Mouse (Mus musculus) megakaryocyte progenitor cell, adult 5-6 weeks (primary cell): ENCODE measurements around the gene Ubr3. TPM values are rescaled to one million over a fixed set of nuclear protein-coding genes. Genes with fewer than 3 reads are reported as not detected.

Source experiments
- ATAC-seq: replicated peaks from 2 replicates; pipeline ENCODE4 v1.8.0; 2016; ENCODE audit warnings: mild to moderate bottlenecking, moderate TSS enrichment, inconsistent platforms; ENCODE audit not compliant: poor library complexity
- total RNA-seq, 2 experiments: library from RNA; stranded (forward) in 1 of 2; stranded (reverse) in 1 of 2; fragments of 157-497, 149-512 nt in 1 of 2; fragments of 200-1000 nt in 1 of 2; gene quantifications; 2 replicates each; pipeline versions ENCODE4 v1.2.3 to v1.2.4; 2015 to 2017

Gene Ubr3
- total RNA-seq, 2 experiments from 2014 or later: 31.7 to 42.0 TPM

DNA sequence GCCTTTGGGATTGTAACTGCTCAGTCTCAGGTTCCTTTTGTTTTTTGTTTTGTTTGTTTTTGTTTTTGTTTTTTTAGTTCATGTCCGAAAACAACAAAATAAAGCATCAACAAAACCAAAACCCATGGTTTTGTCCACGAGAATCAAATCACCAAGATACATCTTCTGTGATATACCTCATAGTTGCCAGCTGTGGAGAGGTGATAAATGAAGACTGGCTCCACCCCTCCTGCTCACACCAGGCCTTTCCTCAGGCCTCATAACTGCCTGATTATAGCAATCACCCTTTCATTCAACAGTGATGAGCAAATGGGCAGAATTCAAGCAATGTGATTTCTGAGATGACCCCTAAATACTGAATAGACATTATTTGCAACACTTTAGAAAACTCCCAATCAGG lies 127.4 kb downstream of the Ubr3 start:
- peak; percentile 74 for ATAC-seq

DNA sequence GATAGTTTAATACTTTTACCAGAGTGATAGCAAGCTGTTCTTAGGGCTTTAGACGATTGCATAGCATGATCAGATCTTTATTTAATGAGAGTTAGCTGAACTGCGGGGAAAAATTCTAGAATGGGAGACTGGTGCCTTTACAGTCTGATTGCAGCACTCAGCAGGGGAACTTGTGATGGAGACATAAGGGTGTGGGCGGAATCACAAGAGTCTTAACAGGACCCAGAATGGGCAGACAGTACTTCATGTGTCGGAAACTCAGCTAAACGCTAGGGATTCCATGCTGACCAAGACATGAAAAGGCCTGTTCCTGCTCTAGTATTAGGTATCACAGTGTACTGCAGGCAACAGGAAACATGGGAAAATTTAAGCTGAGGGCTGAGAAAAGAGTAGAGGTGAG lies 128.7 kb downstream of the Ubr3 start:
- no peak for ATAC-seq

DNA sequence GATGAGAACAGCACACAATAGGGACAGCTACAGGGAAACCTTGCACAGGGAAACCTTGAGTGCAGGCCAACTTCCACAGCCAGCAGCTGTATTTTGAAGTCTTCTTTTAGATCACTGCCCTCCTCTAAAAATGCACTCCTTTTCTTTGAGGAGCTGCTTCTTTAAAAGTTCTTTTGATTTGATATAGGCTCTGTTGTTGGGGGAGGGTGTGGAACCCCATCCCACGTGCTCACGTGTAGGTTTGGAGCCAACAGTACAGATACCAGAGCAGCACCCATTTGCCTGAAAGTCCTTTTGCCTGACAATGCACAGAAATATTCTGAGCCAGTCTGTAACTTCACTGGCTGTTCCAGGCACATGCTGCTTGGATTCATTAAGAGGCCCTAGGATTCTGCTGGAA lies 134.4 kb downstream of the Ubr3 start:
- no peak for ATAC-seq

DNA sequence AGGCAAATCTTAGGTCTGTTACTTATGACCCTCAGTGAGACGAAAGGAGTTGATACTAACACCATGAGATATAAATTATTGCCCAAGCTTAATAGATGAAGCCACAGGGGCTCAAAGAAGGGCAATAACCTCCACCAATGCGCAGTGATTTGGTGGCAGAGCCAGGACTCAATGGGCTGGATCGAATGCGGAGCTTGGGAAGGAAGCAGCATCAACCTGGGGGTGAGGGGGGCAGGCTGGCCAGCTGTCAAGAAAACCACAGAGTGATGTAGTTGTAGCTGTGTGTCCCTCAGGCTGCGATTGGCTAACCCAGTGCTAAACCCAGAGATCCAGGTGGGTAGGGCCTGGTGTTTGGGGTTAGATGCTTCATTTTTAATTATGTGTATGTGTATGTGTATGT lies 137.8 kb downstream of the Ubr3 start:
- no peak for ATAC-seq

DNA sequence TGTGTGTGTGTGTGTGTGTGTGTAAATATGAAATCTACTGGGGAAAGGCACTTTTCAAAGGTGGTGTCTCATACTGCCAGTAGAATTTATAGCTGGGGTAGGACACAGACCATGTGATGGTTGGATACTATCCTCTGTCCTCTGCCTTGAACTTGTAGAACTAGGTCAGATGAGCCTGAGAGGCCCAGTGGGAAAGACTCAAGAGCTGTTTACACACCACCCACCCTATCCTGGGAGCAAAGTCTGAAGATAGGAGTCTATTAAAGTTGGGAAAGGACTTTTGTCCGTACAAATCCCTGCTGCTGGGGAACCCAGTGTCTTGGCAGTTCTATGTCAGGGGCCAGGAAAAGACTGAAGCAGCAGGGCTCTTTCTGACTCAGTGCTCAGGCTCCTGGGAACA lies 138.3 kb downstream of the Ubr3 start:
- no peak for ATAC-seq

DNA sequence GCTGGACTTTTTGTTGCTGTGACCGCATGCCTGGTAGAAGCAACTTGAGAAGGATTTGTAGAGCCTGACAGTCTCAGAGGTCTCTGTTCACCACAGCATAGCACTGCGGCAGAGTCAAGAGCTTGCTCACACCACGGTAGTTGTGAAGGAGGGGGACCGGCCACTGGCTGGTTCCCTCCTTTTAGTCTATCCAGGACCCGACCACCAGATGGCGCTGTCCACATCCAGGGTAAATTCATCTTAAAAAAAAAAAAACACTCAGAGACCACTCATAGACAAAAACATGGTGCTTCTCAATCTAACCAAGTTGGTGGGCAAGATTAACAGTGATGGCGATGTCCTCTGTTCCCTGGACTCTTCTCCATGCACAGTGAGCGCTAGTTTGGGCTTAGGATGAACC lies 140.2 kb downstream of the Ubr3 start:
- ATAC-seq: peak; percentile 48; the same call in 1 of the 2 replicates

DNA sequence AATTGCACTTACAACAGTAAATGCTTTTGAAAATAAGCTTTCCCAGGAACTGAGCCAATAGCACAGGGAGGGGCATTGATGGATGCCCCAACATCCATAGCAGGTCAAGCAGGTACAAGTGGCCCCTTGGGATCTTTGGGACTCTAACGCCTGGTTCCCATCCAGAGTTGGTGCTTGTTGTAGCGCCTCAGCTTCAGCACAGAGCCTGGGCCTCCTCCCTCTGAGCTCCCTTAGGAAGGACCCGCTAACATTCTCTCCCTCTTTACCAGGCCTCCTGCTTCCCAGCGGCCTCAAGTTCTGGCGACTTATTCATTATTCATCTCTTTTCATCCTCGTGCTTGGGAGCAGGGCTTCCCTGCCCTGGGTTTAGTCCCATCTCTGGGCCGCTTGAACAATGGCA lies 141.7 kb downstream of the Ubr3 start, which contains the start of gene Myo3b:
Gene Myo3b, plus strand, starts transcription at position 375 of the 400 bp plus-strand sequence.
- ATAC-seq: no peak

DNA sequence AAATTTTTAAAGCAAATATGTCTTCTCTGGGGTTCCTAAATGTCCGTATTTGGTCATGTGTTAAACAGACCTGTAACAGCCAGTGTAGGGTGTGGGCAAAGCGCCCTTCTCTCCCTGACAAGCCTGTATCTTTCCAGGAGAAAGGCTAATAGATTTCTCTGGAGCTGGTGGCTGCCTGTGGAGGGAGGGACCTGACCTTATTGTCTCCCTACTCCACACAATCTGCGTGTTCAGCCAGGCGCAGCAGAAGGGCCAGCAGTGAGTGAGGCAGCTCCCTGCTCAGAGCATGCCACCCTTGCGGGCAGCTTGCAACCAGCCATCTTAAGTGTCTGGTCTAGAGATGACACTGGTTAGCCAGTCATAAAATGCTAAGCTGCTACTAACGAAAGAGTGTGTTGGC lies 147.4 kb downstream of the Ubr3 start:
- no peak for ATAC-seq

DNA sequence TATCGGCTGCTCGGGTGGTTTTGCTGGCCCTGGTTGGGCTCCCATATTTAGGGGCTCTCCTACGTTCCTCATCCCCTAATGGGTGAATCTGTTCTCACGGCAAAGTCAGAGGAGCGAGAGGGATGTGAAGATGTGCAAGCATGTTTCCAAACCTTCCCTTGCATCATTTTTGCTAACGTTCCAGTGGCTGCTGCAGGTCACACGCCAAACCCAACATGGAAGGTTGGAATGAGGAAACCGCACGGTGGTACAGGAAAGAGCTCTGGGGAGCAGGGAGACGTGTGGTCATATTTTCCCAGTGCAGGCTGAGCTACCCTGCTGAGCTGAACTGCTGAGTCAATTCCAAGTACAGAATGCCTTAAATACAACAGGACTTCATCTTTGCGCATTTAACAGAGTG lies 150.8 kb downstream of the Ubr3 start:
- peak; percentile 83 for ATAC-seq

DNA sequence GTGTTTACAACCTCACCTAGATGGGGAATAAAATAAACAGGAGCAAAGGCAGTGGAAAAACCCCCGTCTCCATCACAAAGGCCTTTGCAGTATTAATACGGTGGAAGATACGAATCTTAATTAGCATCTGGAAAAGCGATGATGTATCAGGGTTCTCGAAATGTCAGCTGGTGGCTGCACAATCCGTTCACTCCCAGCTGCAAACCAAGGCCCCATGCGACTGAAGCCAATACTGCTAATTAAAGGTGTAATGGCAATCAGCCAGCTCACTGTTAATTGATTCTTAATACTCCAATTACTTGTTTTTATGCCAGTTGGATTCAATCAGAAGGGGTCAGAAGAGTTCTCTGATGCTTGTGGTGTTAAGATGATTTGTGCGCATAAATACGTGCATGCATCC lies 156.8 kb downstream of the Ubr3 start:
- no peak for ATAC-seq

DNA sequence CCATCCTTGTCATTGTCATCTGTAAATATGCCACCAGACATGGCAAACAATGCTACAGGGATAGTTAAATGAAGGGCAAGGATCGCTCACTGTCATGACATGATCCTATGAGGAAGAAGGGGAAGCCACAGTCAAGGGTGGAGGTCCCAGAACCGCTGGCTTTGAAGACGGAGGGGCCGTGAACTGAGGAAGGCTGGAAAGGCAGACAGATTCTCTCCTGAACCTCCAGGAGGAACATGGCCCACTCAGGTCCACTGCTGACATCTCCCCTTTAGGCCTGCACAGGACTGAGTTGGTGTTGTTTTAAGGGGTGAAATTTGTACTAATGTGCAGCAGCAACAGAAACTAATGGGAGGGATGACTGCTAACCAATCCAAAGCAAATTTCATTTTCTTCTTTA lies 161.2 kb downstream of the Ubr3 start:
- no peak for ATAC-seq

DNA sequence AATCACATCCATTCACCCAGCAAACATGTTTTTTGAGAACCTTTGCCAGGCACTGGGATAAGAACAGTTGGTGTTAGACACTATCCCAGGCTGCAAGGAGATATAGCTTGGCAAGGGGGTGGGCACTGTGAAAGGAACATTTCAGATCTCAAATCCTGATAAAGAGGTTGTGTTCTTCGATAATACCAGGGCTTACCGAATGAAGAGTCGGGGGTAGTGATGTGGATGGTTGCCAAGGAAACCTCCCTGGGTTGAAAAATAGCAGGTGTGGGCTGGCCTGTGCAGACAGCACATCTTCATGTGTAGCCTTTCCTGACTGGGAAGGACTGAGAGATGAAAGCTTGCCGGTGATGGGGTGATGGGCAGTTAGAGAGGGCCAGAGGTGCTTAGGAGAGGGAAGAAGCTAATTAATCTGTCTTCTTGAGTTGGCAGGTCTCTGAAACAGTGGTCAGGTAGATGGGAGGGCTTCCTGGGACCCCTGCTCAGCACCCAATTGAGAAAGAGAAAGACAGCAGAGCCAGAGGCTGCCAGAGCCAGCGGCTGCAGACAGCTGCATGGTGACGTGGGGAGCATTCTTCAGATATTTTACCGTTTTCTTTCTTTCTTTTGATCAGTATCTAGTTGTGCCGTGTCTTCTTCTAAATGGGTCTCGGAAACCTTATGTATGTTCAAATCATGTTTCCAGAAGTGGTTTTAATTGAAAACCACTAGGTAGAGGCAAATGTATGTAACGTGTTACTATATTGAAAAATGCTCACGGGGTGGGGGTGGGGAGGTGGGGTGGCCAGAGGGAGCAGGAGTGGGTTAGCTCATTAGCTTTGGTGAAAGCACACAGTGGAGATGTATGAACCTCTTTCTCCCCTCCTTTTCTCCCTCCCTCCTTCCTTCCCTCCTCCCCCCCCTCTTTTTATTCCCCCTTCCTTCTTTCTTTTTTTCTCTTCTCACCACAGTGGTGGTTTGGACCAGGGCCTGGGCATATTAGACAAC lies 163.6 kb downstream of the Ubr3 start:
- ATAC-seq: no peak

DNA sequence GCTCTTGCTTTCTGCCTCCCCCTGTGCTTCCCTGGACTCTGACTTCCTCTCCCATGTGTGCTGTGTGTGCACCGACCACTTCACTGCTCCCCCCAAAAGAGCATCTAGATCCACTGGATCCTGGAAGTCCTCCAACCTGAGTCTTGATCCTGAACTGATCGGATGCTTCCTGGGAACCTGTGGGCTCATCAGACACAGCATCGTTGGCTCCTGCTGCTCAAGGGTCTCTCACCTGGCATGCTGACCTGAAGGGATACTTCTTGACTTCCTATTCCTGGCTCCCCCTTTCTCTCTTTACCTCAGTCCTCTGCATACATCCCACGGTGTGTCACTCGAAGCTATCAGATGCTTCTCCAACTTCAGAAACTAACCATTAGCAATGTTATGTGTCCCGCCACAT lies 168.1 kb downstream of the Ubr3 start:
- ATAC-seq: no peak

DNA sequence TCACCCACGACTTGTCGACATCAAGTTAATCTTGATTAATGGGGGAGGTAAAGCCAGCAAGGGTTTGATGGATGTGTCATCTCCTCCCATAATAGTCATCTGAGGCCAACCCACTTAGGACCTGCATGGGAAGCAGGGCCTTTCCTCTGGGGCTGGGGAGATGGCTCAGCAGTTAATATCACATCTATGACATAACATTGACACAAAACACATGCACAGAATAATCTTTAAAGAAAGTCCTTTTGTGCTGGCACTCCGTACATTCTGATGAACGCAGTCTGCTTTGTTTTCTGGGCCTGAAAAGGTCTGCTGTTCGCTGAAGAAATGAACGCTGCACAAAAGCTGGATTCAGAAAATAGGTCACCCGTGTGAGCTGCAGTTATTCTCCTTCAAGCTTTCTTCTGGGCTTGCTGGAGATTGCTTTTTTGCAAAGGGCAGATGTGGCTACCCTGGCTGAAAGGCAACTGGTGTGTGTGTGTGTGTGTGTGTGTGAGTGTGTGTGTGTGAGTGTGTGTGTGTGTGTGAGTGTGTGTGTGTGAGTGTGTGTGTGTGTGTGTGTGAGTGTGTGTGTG lies 168.8 kb downstream of the Ubr3 start:
- no peak for ATAC-seq

DNA sequence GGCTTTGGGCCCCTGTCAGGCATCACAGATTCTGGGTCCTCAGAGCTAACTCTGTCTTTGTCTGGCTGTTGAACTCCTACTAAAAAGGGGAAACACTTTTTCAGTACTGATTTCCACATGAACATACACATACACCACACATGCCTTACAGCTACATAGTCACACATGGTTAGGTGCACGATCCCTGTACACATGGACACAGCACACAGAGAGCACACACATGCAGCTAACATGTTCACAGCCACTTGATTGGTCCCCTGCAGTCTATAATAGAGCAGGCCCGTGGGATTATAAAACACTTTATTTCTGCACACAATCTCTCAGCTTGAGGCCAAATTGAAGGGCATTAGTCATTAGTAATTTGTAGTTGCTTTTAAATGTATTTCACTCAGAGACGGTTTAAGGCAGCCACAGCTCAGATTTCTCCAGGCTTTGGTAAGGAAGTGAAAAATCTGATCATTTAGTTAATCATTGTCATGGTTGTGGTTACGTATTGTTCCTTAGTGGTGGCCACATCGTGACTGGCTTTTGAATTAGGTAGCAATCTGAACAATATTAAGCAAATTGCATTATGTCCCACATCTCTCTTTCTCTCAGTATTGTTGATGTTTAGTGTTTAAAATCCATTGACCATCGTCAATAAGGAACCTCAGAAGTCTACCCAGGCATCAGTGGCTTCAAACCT lies 169.4 kb downstream of the Ubr3 start:
- no peak for ATAC-seq

DNA sequence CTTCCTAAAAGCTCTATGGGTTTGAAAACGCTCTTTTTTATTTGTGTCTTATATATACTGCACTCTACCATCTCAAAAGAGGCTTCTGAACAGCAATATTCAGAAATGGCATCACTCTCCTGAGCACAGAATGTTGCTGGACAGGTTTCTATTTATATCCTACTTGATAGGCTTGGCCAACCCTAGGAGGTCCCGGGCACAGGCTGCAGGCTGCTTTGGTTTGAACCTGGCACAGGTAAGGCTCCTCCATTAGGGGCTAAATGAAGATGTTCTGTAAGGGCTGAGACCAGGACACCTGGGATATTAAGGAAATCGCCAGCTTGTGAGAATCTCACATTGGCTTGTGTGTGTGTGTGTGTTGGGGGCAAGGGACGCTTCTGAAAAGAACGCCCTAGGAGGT lies 172.8 kb downstream of the Ubr3 start:
- ATAC-seq: no peak

Other genes with a start within 250 kb of the Ubr3 start
- not detected in 2 replicates for gene Klhl41, start 227.1 kb upstream of the Ubr3 start, total RNA-seq (2015)
- gene Klhl41, start 227.1 kb upstream of the Ubr3 start, total RNA-seq (2017): 0.07 TPM in 1 of 2 replicates, not detected in the other
- 21.3 and 21.8 TPM in 2 replicates for gene Fastkd1, start 183.7 kb upstream of the Ubr3 start, total RNA-seq (2015)
- 16.7 and 17.0 TPM in 2 replicates for gene Fastkd1, start 183.7 kb upstream of the Ubr3 start, total RNA-seq (2017)
- 136 and 142 TPM in 2 replicates for gene Ppig, start 174.7 kb upstream of the Ubr3 start, total RNA-seq (2015)
- gene Ppig, start 174.7 kb upstream of the Ubr3 start, total RNA-seq (2017): 70.5 and 131 TPM in 2 replicates
- gene Ccdc173, start 107.7 kb upstream of the Ubr3 start, total RNA-seq (2015): 1.8 and 2.5 TPM in 2 replicates
- gene Ccdc173, start 107.7 kb upstream of the Ubr3 start, total RNA-seq (2017): 0.54 and 3.3 TPM in 2 replicates
- 24.5 and 25.3 TPM in 2 replicates for gene Phospho2, start 107.6 kb upstream of the Ubr3 start, total RNA-seq (2015)
- gene Phospho2, start 107.6 kb upstream of the Ubr3 start, total RNA-seq (2017): 21.9 and 25.0 TPM in 2 replicates
- 15.1 and 18.7 TPM in 2 replicates for gene Klhl23, start 75.3 kb upstream of the Ubr3 start, total RNA-seq (2015)
- gene Klhl23, start 75.3 kb upstream of the Ubr3 start, total RNA-seq (2017): 28.6 and 30.4 TPM in 2 replicates
- 421 and 424 TPM in 2 replicates for gene Ssb, start 35.7 kb upstream of the Ubr3 start, total RNA-seq (2015)
- 505 and 604 TPM in 2 replicates for gene Ssb, start 35.7 kb upstream of the Ubr3 start, total RNA-seq (2017)
- 41.4 and 42.9 TPM in 2 replicates for gene Mettl5, start 11.6 kb upstream of the Ubr3 start, total RNA-seq (2015)
- 35.3 and 44.0 TPM in 2 replicates for gene Mettl5, start 11.6 kb upstream of the Ubr3 start, total RNA-seq (2017)
- gene Myo3b, start 141.9 kb downstream of the Ubr3 start, total RNA-seq (2015): 0.02 TPM in 1 of 2 replicates, not detected in the other
- not detected in 2 replicates for gene Myo3b, start 141.9 kb downstream of the Ubr3 start, total RNA-seq (2017)